Mouse (Mus musculus) lung, adult 2 months (tissue): Measurements from ENCODE around the gene Hist1h4k. TPM values are rescaled to one million over a fixed set of nuclear protein-coding genes. Genes with fewer than 3 reads are reported as not detected.

Source experiments
- DNase-seq: peaks from one replicate; pipeline ENCODE4 v3.0.0; 2022
- H3K4me1 ChIP-seq: fragments of 200-500 bp; 2 replicates; pipeline ENCODE4 v1.6.1; 2011; ENCODE audit warnings: low read length; ENCODE audit not compliant: control insufficient read depth, insufficient read depth
- H3K4me3 ChIP-seq: fragments of 200-500 bp; replicated peaks from 2 replicates; pipeline ENCODE3; 2011; ENCODE audit warnings: low read depth, mild to moderate bottlenecking, control low read depth, low read length; ENCODE audit errors: extremely low read depth
- CTCF ChIP-seq: fragments of 200-500 bp; IDR thresholded peaks from 2 replicates; pipeline ENCODE4 v1.5.1; 2011; ENCODE audit warnings: mild to moderate bottlenecking, low read length, control low read depth; ENCODE audit not compliant: insufficient read depth
- POLR2A ChIP-seq: fragments of 200-500 bp; IDR thresholded peaks from 2 replicates; pipeline ENCODE4 v1.6.1; 2011; ENCODE audit warnings: low read depth, mild to moderate bottlenecking, control low read depth, low read length, borderline replicate concordance; ENCODE audit errors: extremely low read depth
- WGBS: fragments of 180-500 bp; shearing (Covaris S2); methylation state at CpG from one replicate; pipeline ENCODE4 v1.1.7; 2018; 5-methylcytosine and 5-hydroxymethylcytosine counted together
- polyA plus RNA-seq: library from polyadenylated mRNA; depleted of rRNA; stranded (reverse); fragments of >200 nt; gene quantifications from 2 replicates; pipeline ENCODE4 v1.2.3, GENCODE M21; 2012

Gene Hist1h4k
- polyA plus RNA-seq, 1 experiment: 5.6 TPM

GRCm38 (mm10) chr13:21718381-21719080 is 31.8 kb downstream of the Hist1h4k start:
- DNase-seq: no peak
- WGBS: 77% methylated on average over 4 of the region's 4 CpGs
- H3K4me1 ChIP-seq: peaks cover 20% of the 10 kb centered on the region
- no peak overlapping the region for H3K4me3 ChIP-seq
- no peak for TF ChIP-seq POLR2A
- TF ChIP-seq CTCF: no peak

- peak; percentile 55 for DNase-seq
- peak within 1 kb of the TSS; percentile 56 for H3K4me3 ChIP-seq
- H3K4me1 ChIP-seq: peaks cover 20% of the 10 kb centered on the region
- 4% methylated on average over 32 of the region's 56 CpGs for WGBS
Measured at GRCm38 (mm10) chr13:21717397-21718357, 32.6 kb downstream of the Hist1h4k start, which contains the start of gene Hist1h3h. Gene Hist1h3h (plus strand): TSS chr13:21717659.

- Histone ChIP-seq H3K4me3 (peak overlapping the region; percentile 56), H3K4me1 (peaks cover 15% of the 10 kb centered on the region)
- DNase-seq: peak; percentile 19
- under 1% methylated on average over 15 of the region's 38 CpGs for WGBS
Measured at GRCm38 (mm10) chr13:21716540-21717391, 33.5 kb downstream of the Hist1h4k start.

- Histone ChIP-seq H3K4me1 (peaks cover 18% of the 10 kb centered on the region), H3K4me3 (peak within 1 kb of the TSS; percentile 67)
- peak; percentile 80; the same call in 1 of the 2 replicates for TF ChIP-seq POLR2A
- DNase-seq: peak; percentile 62
- WGBS: under 1% methylated on average over 34 of the region's 50 CpGs
Measured at GRCm38 (mm10) chr13:21715864-21716539, 34.3 kb downstream of the Hist1h4k start, which contains the start of the genes Hist1h2bl and Hist1h2ai. Gene Hist1h2bl (minus strand): TSS chr13:21716143. Gene Hist1h2ai (plus strand): TSS chr13:21716422.

- peak overlapping the region; percentile 9 for H3K4me3 ChIP-seq
- no peak for TF ChIP-seq CTCF
- no peak for TF ChIP-seq POLR2A
- H3K4me1 ChIP-seq: peaks cover 19% of the 10 kb centered on the region
- under 1% methylated on average over 22 of the region's 22 CpGs for WGBS
- no peak for DNase-seq
Measured at GRCm38 (mm10) chr13:21715131-21715863, 35.0 kb downstream of the Hist1h4k start.

GRCm38 (mm10) chr13:21714725-21715124 is 35.6 kb downstream of the Hist1h4k start:
- TF ChIP-seq CTCF: peak; percentile 56; the same call in 1 of the 2 replicates
- no peak for TF ChIP-seq POLR2A
- Histone ChIP-seq H3K4me1 (peaks cover 19% of the 10 kb centered on the region), H3K4me3 (no peak overlapping the region)
- peak; percentile 49 for DNase-seq
- WGBS: under 1% methylated on average over 7 of the region's 7 CpGs

- no peak overlapping the region for H3K4me3 ChIP-seq
- DNase-seq: no peak
- peaks cover 12% of the 10 kb centered on the region for H3K4me1 ChIP-seq
- 31% methylated on average over 4 of the region's 4 CpGs for whole genome bisulfite sequencing
- TF ChIP-seq CTCF: no peak
- TF ChIP-seq POLR2A: no peak
Measured at GRCm38 (mm10) chr13:21711698-21712097, 38.6 kb downstream of the Hist1h4k start.

GRCm38 (mm10) chr13:21710821-21711525 is 39.3 kb downstream of the Hist1h4k start:
- Histone ChIP-seq H3K4me1 (peaks cover 12% of the 10 kb centered on the region), H3K4me3 (peak overlapping the region; percentile 99)
- peak; percentile 69 for DNase-seq
- 5% methylated on average over 22 of the region's 22 CpGs for WGBS
- no peak for TF ChIP-seq CTCF
- no peak for TF ChIP-seq POLR2A
